In genomic region chr7:122404571-122405393, GRCm38 (mm10) we compare ENCODE assay signal across 8 mouse cellular contexts.
A peak's percentile ranks its signal among the peaks of the same experiment; 100 is the strongest.
DNase-seq lines count a peak whose midpoint lies in the region; ATAC-seq lines count a peak whose summit lies in the region.

No protein-coding gene starts in this region.

- peaks cover 14% of the 10 kb centered on the region for H3K4me1 ChIP-seq in lung, embryonic 15.5 days
- H3K4me1 ChIP-seq in heart, embryonic 11.5 days (ENCODE audit: control insufficient read depth, insufficient read depth, low read length), result peaks cover 6% of the 10 kb centered on the region; the same call in 1 of the 2 replicates
- no peaks in the 10 kb centered on the region; the same call in 1 of the 2 replicates for H3K4me1 ChIP-seq in liver, embryonic 11.5 days (replicated peaks; ENCODE audit: control insufficient read depth, insufficient read depth, low read length)
- peaks cover 14% of the 10 kb centered on the region for H3K4me1 ChIP-seq in neural tube, embryonic 12.5 days

- H3K36me3 ChIP-seq in lung, embryonic 15.5 days, result no peaks in the 10 kb centered on the region
- H3K36me3 ChIP-seq in heart, embryonic 11.5 days (ENCODE audit: control insufficient read depth, insufficient read depth, low read length), result no peaks in the 10 kb centered on the region
- H3K36me3 ChIP-seq in liver, embryonic 11.5 days (ENCODE audit: control insufficient read depth, insufficient read depth, low read length), result no peaks in the 10 kb centered on the region
- no peaks in the 10 kb centered on the region for H3K36me3 ChIP-seq in neural tube, embryonic 12.5 days

- H3K9me3 ChIP-seq in lung, embryonic 15.5 days, result no peaks in the 10 kb centered on the region
- H3K9me3 ChIP-seq in heart, embryonic 11.5 days (replicated peaks; ENCODE audit: control insufficient read depth, low read length), result no peaks in the 10 kb centered on the region
- H3K9me3 ChIP-seq in liver, embryonic 11.5 days (ENCODE audit: control insufficient read depth, low read length), result no peaks in the 10 kb centered on the region
- no peaks in the 10 kb centered on the region for H3K9me3 ChIP-seq in neural tube, embryonic 12.5 days

- ATAC-seq in lung, embryonic 15.5 days (ENCODE audit: borderline replicate concordance, extremely low read depth, low FRiP score, low TSS enrichment), result peak; percentile 82
- peak; percentile 75; the same call in 1 of the 2 replicates for ATAC-seq in heart, embryonic 11.5 days (replicated peaks; ENCODE audit: insufficient number of reproducible peaks, low FRiP score, low TSS enrichment)
- no peak for ATAC-seq in liver, embryonic 11.5 days (replicated peaks; ENCODE audit: low FRiP score)
- ATAC-seq in neural tube, embryonic 12.5 days (ENCODE audit: low FRiP score, low read depth), result peak; percentile 82

- no peaks in the 10 kb centered on the region for H3K27me3 ChIP-seq in lung, embryonic 15.5 days
- no peaks in the 10 kb centered on the region for H3K27me3 ChIP-seq in heart, embryonic 11.5 days (ENCODE audit: control insufficient read depth, insufficient read depth, low read length)
- H3K27me3 ChIP-seq in liver, embryonic 11.5 days (replicated peaks; ENCODE audit: control insufficient read depth, insufficient read depth, low read length), result no peaks in the 10 kb centered on the region
- H3K27me3 ChIP-seq in neural tube, embryonic 12.5 days (replicated peaks), result no peaks in the 10 kb centered on the region

- peak overlapping the region; percentile 42 for H3K4me2 ChIP-seq in lung, embryonic 15.5 days
- H3K4me2 ChIP-seq in heart, embryonic 11.5 days, result peak overlapping the region; percentile 49
- H3K4me2 ChIP-seq in liver, embryonic 11.5 days, result peak overlapping the region; percentile 54
- H3K4me2 ChIP-seq in neural tube, embryonic 12.5 days (replicated peaks), result peak overlapping the region; percentile 51

- H3K4me3 ChIP-seq in lung, embryonic 15.5 days, result no peak overlapping the region
- no peak overlapping the region for H3K4me3 ChIP-seq in heart, embryonic 11.5 days (ENCODE audit: low read depth, low read length)
- H3K4me3 ChIP-seq in liver, embryonic 11.5 days (ENCODE audit: low read depth, low read length), result no peak overlapping the region
- H3K4me3 ChIP-seq in neural tube, embryonic 12.5 days, result no peak overlapping the region

- DNase-seq in lung, adult 18-20 months, result no peak
- DNase-seq in embryo, embryonic 11.5 days (ENCODE audit: low read depth, low spot score), result peak; percentile 16
- peak; percentile 7 to 16 for DNase-seq in kidney, postnatal 36 days
- peak; percentile 41 for DNase-seq in liver, embryonic 11.5 days (ENCODE audit: low spot score)
- peak; percentile 52 for DNase-seq in thymus, postnatal 0 days (ENCODE audit: low spot score)

- WGBS in lung, embryonic 15.5 days, result under 1% methylated on average over 21 of the region's 21 CpGs
- WGBS in heart, embryonic 11.5 days (ENCODE audit: insufficient replicate concordance), result 4% methylated on average over 21 of the region's 21 CpGs
- WGBS in liver, embryonic 11.5 days, result 5% methylated on average over 21 of the region's 21 CpGs
- WGBS in neural tube, embryonic 12.5 days, result 2% methylated on average over 21 of the region's 21 CpGs

- H3K27ac ChIP-seq in lung, embryonic 15.5 days, result peak overlapping the region; percentile 67
- H3K27ac ChIP-seq in heart, embryonic 11.5 days (ENCODE audit: low read depth, low read length), result peak overlapping the region; percentile 1; the same call in 1 of the 2 replicates
- H3K27ac ChIP-seq in liver, embryonic 11.5 days (ENCODE audit: low read depth, low read length), result no peak overlapping the region
- peak overlapping the region; percentile 38; the same call in 1 of the 2 replicates for H3K27ac ChIP-seq in neural tube, embryonic 12.5 days

- no peak overlapping the region for H3K9ac ChIP-seq in lung, embryonic 15.5 days
- H3K9ac ChIP-seq in heart, embryonic 11.5 days (ENCODE audit: low read depth, low read length), result peak overlapping the region; percentile 52; the same call in 1 of the 2 replicates
- H3K9ac ChIP-seq in liver, embryonic 11.5 days (ENCODE audit: low read depth, low read length), result no peak overlapping the region
- H3K9ac ChIP-seq in neural tube, embryonic 12.5 days, result peak overlapping the region; percentile 9; the same call in 1 of the 2 replicates

Comparison
In these comparisons a context has a peak if more than half of its experiments do, and no peak if none do; other contexts are left out.
1. H3K9ac ChIP-seq: peak in heart, embryonic 11.5 days (single experiment) and neural tube, embryonic 12.5 days (single experiment); none in lung, embryonic 15.5 days (single experiment) and liver, embryonic 11.5 days (single experiment).
2. DNase-seq: peak in embryo, embryonic 11.5 days (single experiment), kidney, postnatal 36 days (2 of 2), liver, embryonic 11.5 days (single experiment) and thymus, postnatal 0 days (single experiment); none in lung, adult 18-20 months (0 of 2).
3. Peak in every context shown above with its lines, with median percentiles within 50 percentile points of each other: H3K4me2 ChIP-seq.